Mouse (Mus musculus): Measurements from ENCODE around the gene Galnt4.
A peak's percentile ranks its signal among the peaks of the same experiment; 100 is the strongest.

Gene Galnt4

GRCm38 (mm10) chr10:99107964-99108363 lies at the start of gene Galnt4:
Galnt4 (plus strand) TSS chr10:99108159.
- peak; percentile 74 to 85 for DNase-seq (ENCODE audit: low spot score in 2 of 2)

- DNase-seq (ENCODE audit: low spot score in 2 of 2): no peak
These were observed 47.4 kb upstream of the Galnt4 start for GRCm38 (mm10) chr10:99060588-99060987.

GRCm38 (mm10) chr10:99061418-99061817 lies 46.5 kb upstream of the Galnt4 start:
- DNase-seq (ENCODE audit: low spot score in 2 of 2): no peak

- no peak for DNase-seq (ENCODE audit: low spot score in 2 of 2)
These were observed 45.4 kb upstream of the Galnt4 start for GRCm38 (mm10) chr10:99062546-99062945.

- DNase-seq (ENCODE audit: low spot score in 2 of 2): no peak
These were observed 31.7 kb upstream of the Galnt4 start for GRCm38 (mm10) chr10:99076113-99076895.

GRCm38 (mm10) chr10:99078621-99079020 lies 29.3 kb upstream of the Galnt4 start:
- no peak for DNase-seq (ENCODE audit: low spot score in 2 of 2)

GRCm38 (mm10) chr10:99081569-99081990 lies 26.4 kb upstream of the Galnt4 start:
- DNase-seq (ENCODE audit: low spot score in 2 of 2): no peak

GRCm38 (mm10) chr10:99083431-99084003 lies 24.4 kb upstream of the Galnt4 start:
- DNase-seq (ENCODE audit: low spot score in 2 of 2): peak in 1 of 2 experiments; percentile 25

GRCm38 (mm10) chr10:99084397-99085239 lies 23.3 kb upstream of the Galnt4 start:
- DNase-seq (ENCODE audit: low spot score in 2 of 2): peak; percentile 80 to 86

- DNase-seq (ENCODE audit: low spot score in 2 of 2): no peak
These were observed 22.7 kb upstream of the Galnt4 start for GRCm38 (mm10) chr10:99085240-99085587.

GRCm38 (mm10) chr10:99086029-99086428 lies 21.9 kb upstream of the Galnt4 start:
- DNase-seq (ENCODE audit: low spot score in 2 of 2): no peak

- no peak for DNase-seq (ENCODE audit: low spot score in 2 of 2)
These were observed 18.1 kb upstream of the Galnt4 start for GRCm38 (mm10) chr10:99089906-99090305.

- no peak for DNase-seq (ENCODE audit: low spot score in 2 of 2)
These were observed 14.6 kb upstream of the Galnt4 start for GRCm38 (mm10) chr10:99093364-99093763.

- DNase-seq (ENCODE audit: low spot score in 2 of 2): no peak
These were observed 12.8 kb upstream of the Galnt4 start for GRCm38 (mm10) chr10:99095114-99095513.

- DNase-seq (ENCODE audit: low spot score in 2 of 2): no peak
These were observed 10.6 kb upstream of the Galnt4 start for GRCm38 (mm10) chr10:99097374-99097773.

GRCm38 (mm10) chr10:99105522-99105921 lies 2.4 kb upstream of the Galnt4 start:
- no peak for DNase-seq (ENCODE audit: low spot score in 2 of 2)

GRCm38 (mm10) chr10:99106311-99106702 lies 1.7 kb upstream of the Galnt4 start:
- DNase-seq (ENCODE audit: low spot score in 2 of 2): no peak

- peak; percentile 81 to 82 for DNase-seq (ENCODE audit: low spot score in 2 of 2)
These were observed 992 bp upstream of the Galnt4 start, which contains the start of gene Poc1b for GRCm38 (mm10) chr10:99106703-99107631. Poc1b (plus strand) TSS chr10:99107036.

- no peak for DNase-seq (ENCODE audit: low spot score in 2 of 2)
These were observed 548 bp downstream of the Galnt4 start for GRCm38 (mm10) chr10:99108431-99108982.

GRCm38 (mm10) chr10:99113533-99113932 lies 5.6 kb downstream of the Galnt4 start:
- DNase-seq (ENCODE audit: low spot score in 2 of 2): no peak

GRCm38 (mm10) chr10:99114295-99114694 lies 6.3 kb downstream of the Galnt4 start:
- no peak for DNase-seq (ENCODE audit: low spot score in 2 of 2)

Measured in urinary bladder, postnatal 36 days (tissue).